Mouse (Mus musculus) stomach, adult 2 months (tissue): Measurements from ENCODE around the gene Mbd3. TPM values are rescaled to one million over a fixed set of nuclear protein-coding genes. Genes with fewer than 3 reads are reported as not detected.

Experiments used
- polyA plus RNA-seq: library from polyadenylated mRNA; depleted of rRNA; stranded (reverse); fragments of >200 nt; gene quantifications from 2 replicates; pipeline ENCODE4 v1.2.3, GENCODE M21; 2012; rRNA removed

Mbd3 gene
- polyA plus RNA-seq = 66.7 and 84.7 TPM in 2 replicates

DNA sequence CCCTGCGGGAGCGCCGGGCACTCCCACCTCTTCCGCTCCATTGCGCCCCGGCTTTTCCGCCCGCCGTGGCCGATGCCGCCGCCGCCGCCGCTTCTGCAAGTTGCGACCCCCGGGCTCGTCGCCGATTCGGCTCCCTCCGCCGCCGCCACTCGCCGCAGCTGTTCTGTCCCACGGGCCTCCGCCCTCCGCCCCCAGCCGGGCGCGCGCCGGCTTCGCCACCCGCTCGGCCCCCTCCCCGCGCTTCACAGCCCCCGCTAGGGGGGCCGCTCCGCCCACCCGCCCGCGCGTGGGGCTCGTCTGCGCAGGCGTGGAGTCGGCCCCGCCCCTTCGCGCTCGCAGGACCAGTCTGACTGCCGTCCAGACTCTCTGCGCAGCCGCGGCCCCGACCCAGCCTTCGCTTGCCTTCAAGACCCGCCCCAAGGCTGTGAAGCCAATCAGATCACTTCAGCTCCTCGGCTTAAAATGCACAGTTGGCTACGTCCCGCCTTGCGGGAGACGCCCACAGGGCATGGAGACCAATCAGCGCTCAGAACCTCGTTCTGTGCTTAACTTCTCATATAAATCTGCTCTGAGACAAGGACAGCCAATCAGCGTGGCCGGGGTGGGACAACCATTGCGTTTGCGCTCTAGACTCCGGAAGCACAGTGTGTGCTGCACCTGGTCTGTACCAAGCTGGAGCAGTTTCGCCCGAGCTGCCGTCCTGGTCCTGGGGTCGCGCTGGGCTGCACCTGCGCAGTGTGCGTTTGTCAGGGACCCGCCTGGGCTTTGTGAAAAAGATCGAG is at the start of gene Mbd3:
TSS of gene Mbd3 (minus strand) at position 360 of the 782 bp plus-strand sequence.

DNA sequence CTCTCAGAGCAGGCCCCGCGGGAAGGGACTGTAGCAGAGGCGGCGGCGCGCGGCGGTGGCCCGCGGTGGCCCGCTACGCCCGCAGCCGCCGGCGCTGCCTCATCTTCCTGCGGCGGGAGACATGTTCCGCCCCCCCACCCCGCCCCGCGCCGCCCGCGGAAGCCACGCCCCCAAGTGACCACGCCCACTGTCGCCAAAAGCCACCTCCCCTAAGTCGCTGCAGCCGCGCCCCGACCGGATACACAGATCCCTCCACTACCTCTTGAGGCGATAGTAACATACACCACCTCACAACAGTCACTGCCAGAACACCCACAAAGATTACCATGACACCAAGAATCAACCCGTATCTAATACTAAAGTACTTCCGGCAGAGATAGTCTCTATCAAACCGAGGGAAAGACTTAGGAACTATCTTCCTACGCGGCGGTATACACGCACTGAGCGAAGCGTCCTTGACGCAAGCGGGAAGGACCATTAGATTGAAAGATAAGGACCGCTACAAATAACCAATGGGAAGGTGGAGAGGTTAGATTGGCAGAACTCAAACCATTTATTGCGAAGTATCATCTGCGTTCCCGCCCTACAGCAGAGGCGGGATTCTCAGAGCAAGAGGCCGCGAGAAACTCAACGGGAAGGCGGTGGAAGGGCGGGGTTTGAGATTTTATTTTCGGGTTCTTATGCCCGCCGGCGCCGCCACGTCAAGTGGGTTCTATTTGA is 34.3 kb upstream of the Mbd3 start, which contains the start of gene Tcf3:
TSS of gene Tcf3 (minus strand) at position 135 of the 720 bp plus-strand sequence.

DNA sequence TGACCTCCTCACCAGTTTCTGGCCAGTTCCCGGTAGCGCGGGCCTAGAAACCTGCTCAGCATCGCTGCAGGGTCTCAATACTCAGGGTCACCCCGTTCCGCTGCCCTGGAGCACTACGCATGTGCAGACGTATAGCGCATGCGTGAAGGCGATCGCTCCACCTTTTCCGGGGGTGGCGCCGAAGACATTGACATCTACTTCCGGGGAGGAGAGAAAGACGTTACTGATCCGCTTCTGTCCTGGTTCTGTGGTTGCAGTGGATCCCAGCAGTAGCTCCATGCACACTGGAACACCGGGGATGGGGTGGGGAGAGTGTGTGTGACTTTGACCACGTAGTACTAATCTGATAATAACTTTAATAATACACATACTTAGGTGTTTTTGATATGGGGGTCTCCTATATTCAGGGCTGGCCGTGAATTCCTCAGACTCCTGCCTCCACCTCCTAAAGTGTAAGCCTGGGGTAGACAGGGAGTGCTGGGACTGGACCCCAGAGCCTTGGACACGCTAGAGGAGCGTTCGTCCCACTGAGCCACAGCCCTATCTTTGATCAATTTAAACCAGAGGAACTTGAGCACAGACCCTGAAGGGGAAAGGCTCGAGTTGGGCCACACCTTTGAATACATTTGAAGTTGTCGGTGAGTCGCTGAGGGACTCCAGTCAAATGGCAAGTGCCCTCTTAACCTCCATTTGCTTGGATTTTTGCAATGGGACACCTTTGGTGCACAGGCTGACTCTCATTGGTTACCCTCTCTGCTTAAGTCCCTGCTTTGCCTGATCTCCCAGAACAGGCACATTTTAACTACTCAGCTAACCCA is 7.5 kb upstream of the Mbd3 start, which contains the start of gene Uqcr11:
TSS of gene Uqcr11 (minus strand) at position 147 of the 818 bp plus-strand sequence.

DNA sequence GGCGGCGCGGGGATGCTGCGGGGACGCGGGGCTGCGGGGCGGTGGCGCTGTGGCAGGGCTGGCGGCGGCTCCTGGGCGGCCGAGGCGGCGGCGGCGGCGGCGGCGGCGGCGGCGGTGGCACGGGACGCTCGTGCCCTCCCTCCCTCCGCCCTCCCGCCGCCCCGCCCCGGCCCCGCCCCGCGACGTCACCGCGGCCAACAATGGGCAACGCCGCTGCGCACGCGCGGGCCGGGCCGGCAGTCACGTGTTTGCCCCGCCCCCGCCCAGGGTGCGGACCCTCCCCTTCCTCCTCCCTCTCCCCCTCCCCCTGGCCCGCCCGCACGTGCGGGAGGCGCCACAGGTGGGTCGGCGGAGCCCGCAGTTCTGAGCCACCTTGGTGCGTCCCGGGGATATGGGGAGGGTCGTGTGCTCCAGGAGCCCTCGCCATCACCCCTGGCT is 11.8 kb downstream of the Mbd3 start, which contains the start of gene Mex3d:
TSS of gene Mex3d (minus strand) at position 138 of the 438 bp plus-strand sequence.

DNA sequence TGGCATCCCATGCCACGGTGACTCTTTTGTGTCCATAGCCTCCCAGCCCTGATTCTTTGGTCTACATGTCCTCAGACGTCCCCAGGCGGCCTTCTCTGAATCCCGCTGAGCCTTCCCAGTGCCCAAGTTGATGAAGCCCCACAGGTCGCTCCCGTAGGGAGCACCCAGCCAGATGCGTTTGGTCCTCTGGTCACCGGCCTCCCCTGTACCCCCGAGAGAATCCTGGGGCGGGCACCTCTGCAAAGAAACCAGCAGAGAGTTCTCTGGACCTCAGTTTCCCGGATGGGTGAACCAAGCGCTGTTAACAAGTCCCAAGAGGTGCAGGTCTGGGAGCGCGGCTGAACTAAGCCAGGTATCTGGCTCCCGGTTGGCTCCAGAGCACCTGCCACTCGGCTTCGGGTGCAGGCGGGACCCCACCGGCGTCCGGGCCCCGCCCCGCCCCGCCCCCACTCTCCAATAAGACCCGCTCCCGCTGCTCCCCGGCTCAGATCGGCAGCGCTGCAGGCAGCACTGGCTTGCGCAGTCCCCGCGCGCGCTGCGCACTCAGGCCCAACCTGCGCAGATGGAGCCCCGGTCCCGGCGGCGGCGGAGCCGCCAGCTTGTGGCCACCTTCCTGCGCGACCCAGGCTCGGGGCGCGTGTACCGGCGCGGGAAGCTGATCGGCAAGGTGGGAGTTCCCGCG is 43.2 kb downstream of the Mbd3 start, which contains the start of gene Plk5:
TSS of gene Plk5 (plus strand) at position 459 of the 682 bp plus-strand sequence.

DNA sequence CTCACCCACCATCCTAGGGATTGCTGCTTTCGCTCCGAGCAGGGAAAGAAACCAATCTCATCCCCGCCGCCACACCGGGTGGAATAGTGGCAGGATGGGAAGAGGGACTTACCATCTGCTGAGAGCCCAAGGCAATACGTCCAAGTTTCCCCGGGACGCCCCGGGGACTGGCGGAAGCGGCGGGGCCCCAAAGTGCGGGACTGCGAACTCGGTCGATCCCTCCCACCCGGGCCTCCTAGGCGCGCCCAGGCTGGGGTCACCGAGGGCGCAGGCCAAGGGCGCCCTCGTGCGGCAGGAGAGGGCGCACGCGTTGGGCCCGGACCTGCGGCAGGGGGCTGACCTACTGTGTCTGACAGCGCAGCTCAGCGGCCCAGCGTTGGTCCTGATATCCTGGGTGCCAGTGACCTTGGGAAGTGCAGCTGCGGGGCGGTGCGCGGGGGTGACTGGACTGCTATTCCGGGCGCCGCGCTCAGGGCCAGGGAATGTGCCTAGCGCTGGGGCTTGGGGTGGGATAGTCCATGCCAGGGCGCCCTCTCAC is 51.0 kb downstream of the Mbd3 start, which contains the start of gene Adamtsl5:
TSS of gene Adamtsl5 (minus strand) at position 169 of the 538 bp plus-strand sequence.

Other genes starting within 250 kb of the Mbd3 start
- gene Cirbp, start 233.6 kb downstream of the Mbd3 start, polyA plus RNA-seq = 45.7 and 52.7 TPM in 2 replicates
- gene 1600002K03Rik, start 226.6 kb downstream of the Mbd3 start, polyA plus RNA-seq = 10.9 TPM in 2 replicates
- 4.5 and 6.8 TPM in 2 replicates for gene Efna2, start 220.1 kb downstream of the Mbd3 start, polyA plus RNA-seq
- 11.7 and 16.0 TPM in 2 replicates for gene Mum1, start 173.1 kb downstream of the Mbd3 start, polyA plus RNA-seq
- 611 and 945 TPM in 2 replicates for gene Ndufs7, start 150.4 kb downstream of the Mbd3 start, polyA plus RNA-seq
- gene Gamt, start 138.5 kb downstream of the Mbd3 start, polyA plus RNA-seq = 17.6 and 31.4 TPM in 2 replicates
- gene Dazap1, start 138.1 kb downstream of the Mbd3 start, polyA plus RNA-seq = 56.6 and 62.6 TPM in 2 replicates
- gene Rps15, start 107.1 kb downstream of the Mbd3 start, polyA plus RNA-seq = 607 and 796 TPM in 2 replicates
- gene Apc2, start 103.6 kb downstream of the Mbd3 start, polyA plus RNA-seq = 0.72 and 0.77 TPM in 2 replicates
- gene 2310011J03Rik, start 79.0 kb downstream of the Mbd3 start, polyA plus RNA-seq = 36.0 and 44.8 TPM in 2 replicates
- 5.0 and 5.9 TPM in 2 replicates for gene Pcsk4, start 70.1 kb downstream of the Mbd3 start, polyA plus RNA-seq
- 5.4 and 6.8 TPM in 2 replicates for gene Reep6, start 69.6 kb downstream of the Mbd3 start, polyA plus RNA-seq
- gene Adamtsl5, start 51.1 kb downstream of the Mbd3 start, polyA plus RNA-seq = 19.8 and 25.0 TPM in 2 replicates
- 0.57 and 0.63 TPM in 2 replicates for gene Plk5, start 43.1 kb downstream of the Mbd3 start, polyA plus RNA-seq
- 11.5 and 24.4 TPM in 2 replicates for gene Mex3d, start 11.9 kb downstream of the Mbd3 start, polyA plus RNA-seq
- gene Uqcr11, start 7.3 kb upstream of the Mbd3 start, polyA plus RNA-seq = 1,239 and 1,853 TPM in 2 replicates
- 34.4 and 36.4 TPM in 2 replicates for gene Tcf3, start 34.1 kb upstream of the Mbd3 start, polyA plus RNA-seq
- 1.2 and 1.8 TPM in 2 replicates for gene Onecut3, start 95.3 kb upstream of the Mbd3 start, polyA plus RNA-seq
- gene Atp8b3, start 139.6 kb upstream of the Mbd3 start, polyA plus RNA-seq = not detected in 2 replicates
- 24.4 and 24.8 TPM in 2 replicates for gene Rexo1, start 162.0 kb upstream of the Mbd3 start, polyA plus RNA-seq
- 17.2 and 26.0 TPM in 2 replicates for gene Klf16, start 177.8 kb upstream of the Mbd3 start, polyA plus RNA-seq
- 263 and 463 TPM in 2 replicates for gene Abhd17a, start 190.8 kb upstream of the Mbd3 start, polyA plus RNA-seq
- gene Scamp4, start 203.3 kb upstream of the Mbd3 start, polyA plus RNA-seq = 91.7 and 103 TPM in 2 replicates
- 10.5 and 14.2 TPM in 2 replicates for gene Adat3, start 203.3 kb upstream of the Mbd3 start, polyA plus RNA-seq
- 0.62 and 1.2 TPM in 2 replicates for gene Gm49322, start 206.5 kb upstream of the Mbd3 start, polyA plus RNA-seq
- 114 and 151 TPM in 2 replicates for gene Csnk1g2, start 223.3 kb upstream of the Mbd3 start, polyA plus RNA-seq